Mouse (Mus musculus) adrenal gland, postnatal 4 days (tissue): ENCODE data around the gene Ccni. TPM values are rescaled to one million over a fixed set of nuclear protein-coding genes. Genes with fewer than 3 reads are reported as not detected.

Experiments used
- DNase-seq, 2 experiments: peaks; one replicate each; pipeline ENCODE4 v3.0.0; 2021 to 2022; ENCODE audit warnings: low spot score in 2 of 2, mixed read lengths in 2 of 2
- total RNA-seq, 2 experiments: library from RNA; stranded (reverse); gene quantifications; 2 replicates each; pipeline ENCODE4 v1.2.3; 2021

Ccni gene
- total RNA-seq, 2 experiments from 2014 or later = 203 to 219 TPM

DNA sequence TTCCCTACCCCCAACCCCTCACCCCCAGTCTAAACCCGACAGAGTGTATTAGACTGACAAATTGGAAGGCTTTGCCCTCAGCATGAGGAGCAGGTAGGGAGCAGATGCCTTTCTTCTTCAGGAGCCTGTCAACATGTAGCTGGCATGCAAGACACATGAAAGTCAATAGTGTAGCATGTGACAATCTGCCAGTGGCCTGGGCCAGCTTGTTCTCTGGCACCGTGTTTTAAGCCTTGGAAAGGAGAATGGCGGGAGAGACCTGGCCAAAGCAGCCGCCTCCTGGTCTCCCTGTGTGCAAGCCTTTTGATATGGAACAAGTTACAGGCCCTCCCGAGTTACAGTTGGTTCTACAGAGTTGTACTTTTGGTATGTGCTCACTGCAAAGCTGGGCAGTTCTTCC, 65.5 kb downstream of the Ccni start:
- no peak for DNase-seq

DNA sequence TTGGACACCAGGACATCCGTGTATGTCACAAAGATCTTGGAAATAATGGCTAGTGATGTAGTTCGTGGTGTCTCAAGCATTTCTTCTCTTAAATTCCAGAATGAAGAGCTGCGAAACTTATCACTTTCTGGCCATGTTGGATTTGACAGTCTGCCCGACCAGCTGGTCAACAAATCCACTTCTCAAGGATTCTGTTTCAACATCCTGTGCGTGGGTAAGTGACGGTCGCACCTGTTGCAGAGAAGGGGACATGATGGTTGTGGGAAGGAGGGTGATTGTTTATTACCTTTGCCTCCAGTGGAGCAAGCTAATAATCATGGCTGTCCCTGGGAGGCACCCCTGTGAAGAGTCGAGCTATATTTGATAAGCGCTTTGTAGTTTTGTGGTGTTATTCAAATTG, 66.9 kb downstream of the Ccni start:
- no peak for DNase-seq

DNA sequence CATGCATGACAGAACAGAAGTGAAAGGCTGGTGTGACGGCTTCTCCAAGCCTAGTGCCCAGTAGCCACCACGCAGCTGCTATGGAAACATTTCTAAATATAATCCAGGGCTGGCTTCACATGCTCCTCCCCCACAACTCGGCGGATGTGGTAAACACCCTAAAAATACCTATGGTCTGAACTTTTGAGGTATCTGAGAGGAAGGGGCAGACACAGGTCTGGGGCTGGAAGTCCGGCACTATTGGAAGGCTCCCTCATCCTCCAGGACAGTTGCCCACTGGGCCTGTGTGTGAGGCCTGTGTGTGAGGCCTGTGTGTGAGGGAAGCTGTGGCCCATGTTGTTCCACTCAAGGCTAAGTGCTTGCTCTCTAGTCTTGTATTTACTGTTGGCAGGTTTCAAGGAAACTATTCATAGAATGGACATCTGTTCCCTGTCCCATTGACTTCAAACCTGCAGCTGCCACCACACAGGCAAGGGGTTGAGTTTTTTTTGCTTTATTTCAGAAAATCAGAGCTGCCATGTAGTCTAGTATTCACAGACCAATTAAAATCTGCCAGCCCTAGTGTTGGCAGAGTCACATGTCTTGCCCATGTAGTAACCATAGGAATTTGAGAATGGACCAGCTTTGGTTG, 69.2 kb downstream of the Ccni start:
- DNase-seq = no peak

DNA sequence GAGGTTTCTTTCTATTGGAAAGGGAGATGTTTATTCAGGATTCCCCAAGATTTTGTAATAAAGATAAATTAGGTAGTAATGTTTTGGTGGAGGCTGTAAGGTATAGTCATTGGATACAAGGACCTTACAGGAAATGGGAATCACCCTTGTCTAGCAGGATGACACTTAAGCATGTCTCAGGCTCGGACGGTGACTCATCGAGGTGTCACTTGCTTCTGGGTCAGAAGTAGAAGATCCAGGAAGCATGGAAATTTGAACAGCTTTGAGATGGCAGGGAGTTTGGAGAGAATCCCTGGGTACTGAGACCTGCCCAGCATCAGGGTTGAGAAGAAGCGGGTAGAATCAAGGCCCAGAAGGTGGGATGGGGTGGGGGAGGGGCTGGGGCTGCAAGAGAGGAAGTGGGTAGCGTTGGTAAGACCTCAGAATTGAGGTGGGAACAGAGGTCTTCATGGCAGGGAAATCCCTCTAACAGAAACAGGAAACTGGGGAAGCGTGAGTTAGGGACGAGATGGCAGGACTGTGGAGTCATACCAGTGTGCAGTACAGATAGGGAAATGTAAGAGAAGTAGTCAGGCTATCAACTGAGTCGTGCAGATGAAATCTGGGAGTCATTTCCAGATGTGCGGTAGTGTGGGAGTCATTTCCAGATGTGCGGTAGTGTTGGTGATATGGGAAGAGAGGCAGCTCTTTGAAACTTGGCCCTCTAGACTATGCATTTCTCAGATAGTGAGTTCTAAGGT, 70.8 kb downstream of the Ccni start:
- no peak for DNase-seq

DNA sequence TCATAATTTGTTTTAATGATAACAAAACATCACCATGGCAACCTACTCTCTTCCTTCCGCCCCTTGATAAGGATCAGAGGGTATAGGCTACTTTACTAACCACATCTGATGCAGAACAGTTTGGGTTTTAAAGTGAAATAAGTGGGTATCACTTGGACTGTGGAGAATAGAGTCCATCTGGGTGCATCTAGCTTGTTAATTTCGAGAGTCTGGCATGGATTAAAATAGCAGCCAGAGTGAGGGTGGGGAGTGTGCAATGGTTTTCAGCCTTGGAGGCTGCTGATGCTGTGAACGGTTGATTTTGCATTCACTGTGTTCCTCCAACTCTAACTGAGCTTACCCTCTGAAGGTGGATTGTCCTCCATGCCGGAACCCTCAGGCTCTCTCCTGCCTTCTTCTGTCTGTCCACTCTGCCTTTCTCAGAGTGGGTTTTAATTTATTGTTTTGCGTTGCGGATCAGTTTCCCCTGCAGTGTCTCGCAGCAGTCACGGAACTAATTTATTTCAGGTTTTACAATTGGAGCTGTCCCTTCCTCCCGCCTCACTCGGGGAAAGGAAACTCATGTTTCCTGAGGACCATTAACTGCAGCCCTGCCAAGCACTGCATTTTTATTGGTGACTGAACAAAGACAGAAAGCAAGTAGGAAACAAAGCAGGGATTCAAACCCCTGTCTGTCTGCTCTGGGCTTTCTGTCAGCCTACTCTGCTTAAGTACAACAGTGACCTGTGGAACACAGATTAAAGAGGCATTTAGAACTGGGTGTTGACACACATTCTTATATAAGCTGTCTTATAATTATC, 72.7 kb downstream of the Ccni start:
- no peak for DNase-seq

Other genes starting within 250 kb of the Ccni start
- under 1 TPM; 0.85 to 0.90 TPM for gene Sowahb, start 161.5 kb downstream of the Ccni start, total RNA-seq
- 100 to 1,000 TPM; 114 to 144 TPM for gene Sept11, start 113.1 kb downstream of the Ccni start, total RNA-seq
- 1 to 10 TPM; 1.6 to 2.0 TPM for gene 2010109A12Rik, start within 50 bp of the Ccni start, total RNA-seq
- gene Ccng2, start 60.8 kb upstream of the Ccni start, total RNA-seq = 10 to 100 TPM; 38.9 to 40.1 TPM